Mouse (Mus musculus) megakaryocyte, adult 5-6 weeks (primary cell): ENCODE results near the gene Slc4a4. TPM values are rescaled to one million over a fixed set of nuclear protein-coding genes. Genes with fewer than 3 reads are reported as not detected.
"Not testable (repeated sequence)": the region's sequence is repeated elsewhere in the genome, so short reads cannot be mapped to it uniquely, and the experiment has no call there.

Experiments
- ATAC-seq: 2 replicates; pipeline ENCODE4 v1.8.0; 2016; ENCODE audit warnings: mild to moderate bottlenecking, inconsistent platforms; ENCODE audit not compliant: poor library complexity, severe bottlenecking
- total RNA-seq, 2 experiments: library from RNA; stranded (forward) in 1 of 2; stranded (reverse) in 1 of 2; fragments of 153-499, 151-499 nt in 1 of 2; fragments of 221-1000, 200-1000 nt in 1 of 2; gene quantifications; 2 replicates each; pipeline versions ENCODE4 v1.2.3 to v1.2.4; 2015 to 2017

The Slc4a4 gene
- total RNA-seq, 2 experiments from 2014 or later, result not detected

- ATAC-seq, result no peak
These were observed 72.3 kb downstream of the Slc4a4 start for GRCm38 (mm10) chr5:88958966-88959365.

GRCm38 (mm10) chr5:88959412-88959811, 72.8 kb downstream of the Slc4a4 start:
- ATAC-seq, result no peak

GRCm38 (mm10) chr5:88960342-88961105, 73.9 kb downstream of the Slc4a4 start:
- ATAC-seq, result no peak

GRCm38 (mm10) chr5:88961351-88961761, 74.7 kb downstream of the Slc4a4 start:
- ATAC-seq, result no peak

GRCm38 (mm10) chr5:88964685-88965290, 78.2 kb downstream of the Slc4a4 start:
- ATAC-seq, result no peak

GRCm38 (mm10) chr5:88966507-88966906, 79.9 kb downstream of the Slc4a4 start:
- ATAC-seq, result no peak

- no peak for ATAC-seq
These were observed 82.5 kb downstream of the Slc4a4 start for GRCm38 (mm10) chr5:88968923-88969639.

- ATAC-seq, result no peak
These were observed 84.9 kb downstream of the Slc4a4 start for GRCm38 (mm10) chr5:88971554-88971953.

- ATAC-seq, result no peak
These were observed 85.7 kb downstream of the Slc4a4 start for GRCm38 (mm10) chr5:88972277-88972676.

- ATAC-seq, result no peak
These were observed 86.5 kb downstream of the Slc4a4 start for GRCm38 (mm10) chr5:88973130-88973529.

- no peak for ATAC-seq
These were observed 89.1 kb downstream of the Slc4a4 start for GRCm38 (mm10) chr5:88975694-88976093.

GRCm38 (mm10) chr5:88976428-88976827, 89.8 kb downstream of the Slc4a4 start:
- no peak for ATAC-seq

GRCm38 (mm10) chr5:88980740-88981139, 94.1 kb downstream of the Slc4a4 start:
- ATAC-seq, result 0 out of 2 replicates have a peak, but pooled peaks have one; percentile 22

- ATAC-seq, result peak; percentile 91
These were observed 94.8 kb downstream of the Slc4a4 start for GRCm38 (mm10) chr5:88981243-88982014.

- no peak for ATAC-seq
These were observed 95.6 kb downstream of the Slc4a4 start for GRCm38 (mm10) chr5:88982040-88982736.

- no peak for ATAC-seq
These were observed 96.6 kb downstream of the Slc4a4 start for GRCm38 (mm10) chr5:88983170-88983569.

GRCm38 (mm10) chr5:88983652-88984051, 97.0 kb downstream of the Slc4a4 start:
- ATAC-seq, result no peak

GRCm38 (mm10) chr5:88989018-88989417, 102.4 kb downstream of the Slc4a4 start:
- no peak for ATAC-seq

- no peak for ATAC-seq
These were observed 103.7 kb downstream of the Slc4a4 start for GRCm38 (mm10) chr5:88990196-88990747.

- not testable (repeated sequence) for ATAC-seq
These were observed 104.7 kb downstream of the Slc4a4 start for GRCm38 (mm10) chr5:88991309-88991708.
